Mouse (Mus musculus) MEL (cell line): ENCODE results near the gene Anapc5. TPM values are rescaled to one million over a fixed set of nuclear protein-coding genes. Genes with fewer than 3 reads are reported as not detected.

Experiments
- DNase-seq: peaks from one replicate; pipeline ENCODE4 v3.0.0; 2011; ENCODE audit warnings: low read depth, low spot score
- H3K27ac ChIP-seq: 2 replicates; pipeline ENCODE4 v1.5.1; 2012; ENCODE audit warnings: low read depth, mild to moderate bottlenecking, control low read depth, low read length, moderate library complexity; ENCODE audit not compliant: control insufficient read depth
- H3K27me3 ChIP-seq, 2 experiments: fragments of 150-350 bp in 1 of 2; sonication (generic) in 1 of 2; 2 replicates each; pipeline ENCODE4 v1.6.1; 2012; ENCODE audit warnings: low read length in 2 of 2, mild to moderate bottlenecking in 2 of 2, improper control_type of control experiment in 1 of 2, moderate library complexity in 1 of 2; ENCODE audit not compliant: insufficient read depth in 2 of 2, control insufficient read depth in 1 of 2
- H3K36me3 ChIP-seq, 2 experiments: 2 replicates each; pipeline ENCODE4 v1.6.1; 2012 to 2014; ENCODE audit warnings: low read length in 2 of 2, improper control_type of control experiment in 1 of 2, inconsistent platforms in 1 of 2, mild to moderate bottlenecking in 1 of 2; ENCODE audit not compliant: insufficient read depth in 2 of 2, control insufficient read depth in 1 of 2
- H3K4me1 ChIP-seq, 2 experiments: fragments of 150-350 bp in 1 of 2; sonication (generic) in 1 of 2; 2 replicates each; pipeline ENCODE4 v1.6.1; 2012; ENCODE audit warnings: low read length in 2 of 2, improper control_type of control experiment in 1 of 2, mild to moderate bottlenecking in 1 of 2; ENCODE audit not compliant: insufficient read depth in 2 of 2, control insufficient read depth in 1 of 2
- H3K4me3 ChIP-seq, 2 experiments: fragments of 150-350 bp in 1 of 2; sonication (generic) in 1 of 2; 2 replicates each; pipeline ENCODE4 v1.5.1; 2012; ENCODE audit warnings: low read depth in 2 of 2, low read length in 2 of 2, mild to moderate bottlenecking in 2 of 2, moderate library complexity in 2 of 2, control low read depth in 1 of 2, improper control_type of control experiment in 1 of 2; ENCODE audit not compliant: control insufficient read depth in 1 of 2, insufficient read depth in 1 of 2
- H3K79me2 ChIP-seq: 2 replicates; pipeline ENCODE4 v1.6.1; 2012; ENCODE audit warnings: mild to moderate bottlenecking, low read length, moderate library complexity; ENCODE audit not compliant: control insufficient read depth, poor library complexity, insufficient read depth
- H3K9ac ChIP-seq: 2 replicates; pipeline ENCODE4 v1.6.1; 2012; ENCODE audit warnings: low read depth, mild to moderate bottlenecking, control low read depth, low read length, moderate library complexity; ENCODE audit not compliant: control insufficient read depth, poor library complexity, severe bottlenecking
- H3K9me3 ChIP-seq: fragments of 150-350 bp; sonication (generic); replicated peaks from 2 replicates; pipeline ENCODE4 v1.6.1; 2012; ENCODE audit warnings: mild to moderate bottlenecking, low read length, improper control_type of control experiment, moderate library complexity; ENCODE audit not compliant: insufficient read depth
- CTCF ChIP-seq, 3 experiments: IDR thresholded peaks in 2 of 3; conservative IDR thresholded peaks in 1 of 3; 2 replicates each; pipeline ENCODE4 v1.5.1; 2011 to 2012; ENCODE audit warnings: low read length in 3 of 3, low read depth in 2 of 3, mild to moderate bottlenecking in 2 of 3, improper control_type of control experiment in 1 of 3, inconsistent platforms in 1 of 3, mixed read lengths in 1 of 3, moderate library complexity in 1 of 3; ENCODE audit not compliant: control insufficient read depth in 1 of 3, insufficient read depth in 1 of 3, poor library complexity in 1 of 3, severe bottlenecking in 1 of 3
- E2F4 ChIP-seq: IDR thresholded peaks from 2 replicates; pipeline ENCODE4 v1.6.1; 2011; ENCODE audit warnings: low read depth, low read length, improper control_type of control experiment, borderline replicate concordance
- GABPA ChIP-seq: IDR thresholded peaks from 2 replicates; pipeline ENCODE4 v1.6.1; 2012; ENCODE audit warnings: low read depth, mild to moderate bottlenecking, inconsistent platforms, low read length, improper control_type of control experiment, moderate library complexity
- GATA1 ChIP-seq: IDR thresholded peaks from 2 replicates; pipeline ENCODE4 v1.6.1; 2011; ENCODE audit warnings: low read depth, low read length, improper control_type of control experiment
- HCFC1 ChIP-seq: IDR thresholded peaks from 2 replicates; pipeline ENCODE4 v1.6.1; 2012; ENCODE audit warnings: low read depth, mild to moderate bottlenecking, inconsistent platforms, low read length, improper control_type of control experiment, moderate library complexity
- MAX ChIP-seq: IDR thresholded peaks from 2 replicates; pipeline ENCODE4 v1.6.1; 2011; ENCODE audit warnings: low read length, improper control_type of control experiment
- MAZ ChIP-seq: IDR thresholded peaks from 2 replicates; pipeline ENCODE4 v1.6.1; 2012; ENCODE audit warnings: low read depth, mild to moderate bottlenecking, inconsistent platforms, low read length, improper control_type of control experiment
- MEF2A ChIP-seq: IDR thresholded peaks from 2 replicates; pipeline ENCODE4 v1.6.1; 2014; ENCODE audit warnings: low read depth, mild to moderate bottlenecking, inconsistent platforms, low read length, improper control_type of control experiment; ENCODE audit not compliant: poor library complexity, insufficient replicate concordance, severe bottlenecking; ENCODE audit errors: extremely low read depth
- MXI1 ChIP-seq: IDR thresholded peaks from 2 replicates; pipeline ENCODE4 v1.6.1; 2011; ENCODE audit warnings: mild to moderate bottlenecking, low read depth, low read length, improper control_type of control experiment
- MYC ChIP-seq: IDR thresholded peaks from 2 replicates; pipeline ENCODE4 v1.6.1; 2011; ENCODE audit warnings: low read depth, mild to moderate bottlenecking, low read length, improper control_type of control experiment, moderate library complexity
- NELFE ChIP-seq: IDR thresholded peaks from 2 replicates; pipeline ENCODE4 v1.6.1; 2011; ENCODE audit warnings: low read depth, low read length, improper control_type of control experiment
- NRF1 ChIP-seq: IDR thresholded peaks from 2 replicates; pipeline ENCODE4 v1.6.1; 2014; ENCODE audit warnings: low read depth, mild to moderate bottlenecking, inconsistent platforms, low read length, improper control_type of control experiment, moderate library complexity; ENCODE audit not compliant: poor library complexity, insufficient read depth, severe bottlenecking
- POLR2A ChIP-seq, 2 experiments: IDR thresholded peaks; 2 replicates each; pipeline ENCODE4 v1.6.1; 2011 to 2012; ENCODE audit warnings: low read length in 2 of 2, mild to moderate bottlenecking in 2 of 2, control low read depth in 1 of 2, improper control_type of control experiment in 1 of 2, low read depth in 1 of 2, moderate library complexity in 1 of 2; ENCODE audit not compliant: control insufficient read depth in 1 of 2, insufficient read depth in 1 of 2, poor library complexity in 1 of 2
- POLR2AphosphoS5 ChIP-seq: IDR thresholded peaks from 2 replicates; pipeline ENCODE4 v1.6.1; 2012; ENCODE audit warnings: low read depth, borderline replicate concordance, mild to moderate bottlenecking, inconsistent platforms, low read length, moderate library complexity, mixed read lengths
- RCOR1 ChIP-seq: IDR thresholded peaks from 2 replicates; pipeline ENCODE4 v1.6.1; 2012; ENCODE audit warnings: low read depth, mild to moderate bottlenecking, inconsistent platforms, low read length, improper control_type of control experiment
- SIN3A ChIP-seq: IDR thresholded peaks from 2 replicates; pipeline ENCODE4 v1.6.1; 2012; ENCODE audit warnings: low read length, improper control_type of control experiment, inconsistent platforms
- TAL1 ChIP-seq: IDR thresholded peaks from 2 replicates; pipeline ENCODE4 v1.6.1; 2012; ENCODE audit warnings: mild to moderate bottlenecking, inconsistent platforms, low read length, moderate library complexity, mixed read lengths
- TBP ChIP-seq: IDR thresholded peaks from 2 replicates; pipeline ENCODE4 v1.8.0; 2011; ENCODE audit warnings: low read depth, low read length, improper control_type of control experiment
- UBTF ChIP-seq: IDR thresholded peaks from 2 replicates; pipeline ENCODE4 v1.6.1; 2012; ENCODE audit warnings: low read depth, mild to moderate bottlenecking, inconsistent platforms, low read length, improper control_type of control experiment, moderate library complexity, borderline replicate concordance; ENCODE audit not compliant: insufficient read depth
- USF1 ChIP-seq: IDR thresholded peaks from 2 replicates; pipeline ENCODE4 v1.6.1; 2014; ENCODE audit warnings: low read depth, mild to moderate bottlenecking, inconsistent platforms, low read length, improper control_type of control experiment, moderate library complexity
- USF2 ChIP-seq, 2 experiments: IDR thresholded peaks; 2 replicates each; pipeline ENCODE4 v1.6.1; 2011 to 2012; ENCODE audit warnings: improper control_type of control experiment in 2 of 2, low read length in 2 of 2, borderline replicate concordance in 1 of 2, inconsistent platforms in 1 of 2, low read depth in 1 of 2, mild to moderate bottlenecking in 1 of 2; ENCODE audit not compliant: insufficient read depth in 1 of 2
- ZC3H11A ChIP-seq: IDR thresholded peaks from 2 replicates; pipeline ENCODE4 v1.6.1; 2012; ENCODE audit warnings: low read depth, mild to moderate bottlenecking, inconsistent platforms, low read length, improper control_type of control experiment
- ZNF384 ChIP-seq: IDR thresholded peaks from 2 replicates; pipeline ENCODE4 v1.6.1; 2012; ENCODE audit warnings: low read depth, mild to moderate bottlenecking, inconsistent platforms, low read length, improper control_type of control experiment
- polyA plus RNA-seq, 2 experiments: library from polyadenylated mRNA; stranded (reverse) in 1 of 2; unstranded in 1 of 2; fragments of >175 nt in 1 of 2; fragments of >200 nt in 1 of 2; gene quantifications; 2 replicates each; pipeline versions ENCODE4 v1.2.1 to v1.2.4; 2012; ENCODE audit warnings: low replicate concordance in 2 of 2, low read depth in 1 of 2; ENCODE audit not compliant: insufficient read length in 2 of 2, insufficient read depth in 1 of 2, missing spikeins in 1 of 2
- total RNA-seq: library from RNA; depleted of rRNA; stranded (reverse); fragments of 300-350 nt; gene quantifications from 2 replicates; pipeline ENCODE4 v1.2.3, GENCODE M21; 2012

The Anapc5 gene
- total and polyA plus RNA-seq, 3 experiments = 244 to 390 TPM; not detected in 1

- peak; percentile 58 for TF ChIP-seq MXI1
- no peak for TF ChIP-seq MYC
- TF ChIP-seq, all 39 proteins: peak for 7
Observed at GRCm38 (mm10) chr5:122779277-122779834, 41.8 kb downstream of the Anapc5 start, which contains the start of gene Camkk2 (continued).

GRCm38 (mm10) chr5:122778231-122779226 is 42.6 kb downstream of the Anapc5 start:
- Histone ChIP-seq H3K4me3 (peak overlapping the region; percentile 68 to 81), H3K27ac (peak overlapping the region; percentile 1), H3K9me3 (no peaks in the 10 kb centered on the region)
- DNase-seq = peak; percentile 52
- no peak for TF ChIP-seq TAL1
- 0 out of 2 replicates have a peak, but pooled peaks have one; percentile 61 for TF ChIP-seq UBTF
- TF ChIP-seq SIN3A = 0 out of 2 replicates have a peak, but pooled peaks have one; percentile 15
- no peak for TF ChIP-seq E2F4
- TF ChIP-seq MAX = peak; percentile 48; the same call in 1 of the 2 replicates
- no peak for TF ChIP-seq MAZ
- peak; percentile 49 for TF ChIP-seq MXI1
- TF ChIP-seq HCFC1 = no peak
- no peak; the same call in 1 of the 2 replicates for TF ChIP-seq NELFE
- 0 out of 2 replicates have a peak, but pooled peaks have one; percentile 44 for TF ChIP-seq MYC
- TF ChIP-seq GATA1 = no peak
- TF ChIP-seq, all 39 proteins: peak for 5
- Histone ChIP-seq H3K9ac (peak overlapping the region; percentile 91), H3K36me3 (peaks cover 0 to 9% of the 10 kb centered on the region in 2 experiments; a peak in 2 of 4 replicates), H3K79me2 (peaks cover 21% of the 10 kb centered on the region), H3K4me1 (peaks cover 7 to 31% of the 10 kb centered on the region in 2 experiments), H3K27me3 (no peaks in the 10 kb centered on the region)

- H3K4me3 ChIP-seq = no peak overlapping the region
- TF ChIP-seq E2F4 (no peak), ZC3H11A (no peak), NELFE (no peak), TBP (no peak), MAZ (no peak), MEF2A (no peak), MAX (no peak), RCOR1 (no peak), USF2 (IDR thresholded peaks at IDR 0.05; ENCODE audit: borderline replicate concordance in 1 of 2, insufficient read depth in 1 of 2, low read depth in 1 of 2, low read length in 2 of 2) (no peak), HCFC1 (no peak), POLR2AphosphoS5 (no peak), USF1 (no peak), POLR2A (IDR thresholded peaks at IDR 0.05; ENCODE audit: control insufficient read depth in 1 of 2, insufficient read depth in 1 of 2, low read depth in 1 of 2, low read length in 2 of 2, poor library complexity in 1 of 2) (no peak), SIN3A (no peak), MXI1 (no peak), GABPA (no peak), CTCF (IDR thresholded peaks at IDR 0.05 in 2 of 3, conservative IDR thresholded peaks at IDR 0.05 in 1 of 3; ENCODE audit: control insufficient read depth in 1 of 3, insufficient read depth in 1 of 3, low read depth in 2 of 3, low read length in 3 of 3, poor library complexity in 1 of 3, severe bottlenecking in 1 of 3) (no peak), NRF1 (no peak), ZNF384 (no peak)
Observed at GRCm38 (mm10) chr5:122777322-122777721, 43.8 kb downstream of the Anapc5 start.

More at GRCm38 (mm10) chr5:122777322-122777721, 43.8 kb downstream of the Anapc5 start:
- Histone ChIP-seq H3K79me2 (peaks cover 24% of the 10 kb centered on the region), H3K4me1 (peaks cover 7 to 31% of the 10 kb centered on the region in 2 experiments), H3K36me3 (peaks cover 0 to 9% of the 10 kb centered on the region in 2 experiments; a peak in 2 of 4 replicates), H3K27me3 (no peaks in the 10 kb centered on the region), H3K27ac (no peak overlapping the region), H3K9ac (no peak overlapping the region), H3K9me3 (no peaks in the 10 kb centered on the region)
- no peak for DNase-seq
